Mouse (Mus musculus): ENCODE measurements around the gene Phf10. TPM values are rescaled to one million over a fixed set of nuclear protein-coding genes. Genes with fewer than 3 reads are reported as not detected.
"Not testable (repeated sequence)": the region's sequence is repeated elsewhere in the genome, so short reads cannot be mapped to it uniquely, and the experiment has no call there.

The Phf10 gene
- polyA plus RNA-seq, 1 experiment from 2014 or later = 40.6 TPM

GRCm38 (mm10) chr17:14935841-14936605 lies 25.1 kb downstream of the Phf10 start:
- no peaks in the 10 kb centered on the region for H3K36me3 ChIP-seq (replicated peaks; ENCODE audit: insufficient read depth, low read length)
- DNase-seq (no peak), ATAC-seq (no peak)
- no peak overlapping the region for H3K4me3 ChIP-seq (ENCODE audit: low read depth, low read length)
- no peak overlapping the region for H3K27ac ChIP-seq (ENCODE audit: low read depth)
- TF ChIP-seq CTCF (IDR thresholded peaks at IDR 0.05; ENCODE audit: low read depth) (no peak), EP300 (IDR thresholded peaks at IDR 0.05; ENCODE audit: low read depth) (no peak)
- H3K4me2 ChIP-seq (ENCODE audit: low read depth, low read length) = no peak overlapping the region
- no peaks in the 10 kb centered on the region for H3K9me3 ChIP-seq (ENCODE audit: low read length)
- WGBS (ENCODE audit: insufficient replicate concordance) = 58% methylated on average over 5 of the region's 5 CpGs
- no peak overlapping the region for H3K9ac ChIP-seq (replicated peaks)
- no peaks in the 10 kb centered on the region for H3K27me3 ChIP-seq (ENCODE audit: insufficient read depth, low read length)
- no peaks in the 10 kb centered on the region for H3K4me1 ChIP-seq (ENCODE audit: insufficient read depth)

GRCm38 (mm10) chr17:14935280-14935679 lies 25.8 kb downstream of the Phf10 start:
- H3K4me3 ChIP-seq (ENCODE audit: low read depth, low read length); H3K4me1 ChIP-seq (ENCODE audit: insufficient read depth); H3K9ac ChIP-seq (replicated peaks); H3K27ac ChIP-seq (ENCODE audit: low read depth); ATAC-seq; H3K36me3 ChIP-seq (replicated peaks; ENCODE audit: insufficient read depth, low read length); DNase-seq; H3K4me2 ChIP-seq (ENCODE audit: low read depth, low read length); H3K9me3 ChIP-seq (ENCODE audit: low read length); H3K27me3 ChIP-seq (ENCODE audit: insufficient read depth, low read length): not testable (repeated sequence)
- 73% methylated on average over 12 of the region's 14 CpGs for WGBS (ENCODE audit: insufficient replicate concordance)

- no peak overlapping the region for H3K27ac ChIP-seq (ENCODE audit: low read depth)
- H3K36me3 ChIP-seq (replicated peaks; ENCODE audit: insufficient read depth, low read length) = no peaks in the 10 kb centered on the region
- H3K4me1 ChIP-seq (ENCODE audit: insufficient read depth) = no peaks in the 10 kb centered on the region
- DNase-seq (no peak), ATAC-seq (no peak)
- no peaks in the 10 kb centered on the region for H3K9me3 ChIP-seq (ENCODE audit: low read length)
- no peak overlapping the region for H3K4me2 ChIP-seq (ENCODE audit: low read depth, low read length)
- H3K4me3 ChIP-seq (ENCODE audit: low read depth, low read length) = no peak overlapping the region
- H3K9ac ChIP-seq (replicated peaks) = no peak overlapping the region
- WGBS (ENCODE audit: insufficient replicate concordance) = 58% methylated on average over 5 of the region's 5 CpGs
- no peaks in the 10 kb centered on the region for H3K27me3 ChIP-seq (ENCODE audit: insufficient read depth, low read length)
- no peak for TF ChIP-seq EP300 (IDR thresholded peaks at IDR 0.05; ENCODE audit: low read depth)
- TF ChIP-seq CTCF (IDR thresholded peaks at IDR 0.05; ENCODE audit: low read depth) = no peak
Observed at GRCm38 (mm10) chr17:14931469-14931868, 29.6 kb downstream of the Phf10 start.

GRCm38 (mm10) chr17:14930697-14931096 lies 30.4 kb downstream of the Phf10 start:
- Histone ChIP-seq H3K9ac (replicated peaks) (no peak overlapping the region), H3K4me3 (ENCODE audit: low read depth, low read length) (no peak overlapping the region), H3K4me2 (ENCODE audit: low read depth, low read length) (no peak overlapping the region), H3K36me3 (replicated peaks; ENCODE audit: insufficient read depth, low read length) (no peaks in the 10 kb centered on the region), H3K27me3 (ENCODE audit: insufficient read depth, low read length) (no peaks in the 10 kb centered on the region), H3K9me3 (ENCODE audit: low read length) (no peaks in the 10 kb centered on the region), H3K4me1 (ENCODE audit: insufficient read depth) (no peaks in the 10 kb centered on the region), H3K27ac (ENCODE audit: low read depth) (no peak overlapping the region)
- TF ChIP-seq EP300 (IDR thresholded peaks at IDR 0.05; ENCODE audit: low read depth) (no peak), CTCF (IDR thresholded peaks at IDR 0.05; ENCODE audit: low read depth) (no peak)
- 31% methylated on average over 7 of the region's 7 CpGs for WGBS (ENCODE audit: insufficient replicate concordance)
- DNase-seq = no peak
- ATAC-seq = no peak

GRCm38 (mm10) chr17:14928631-14929030 lies 32.4 kb downstream of the Phf10 start:
- DNase-seq = no peak
- 66% methylated on average over 5 of the region's 5 CpGs for WGBS (ENCODE audit: insufficient replicate concordance)
- ATAC-seq = no peak

GRCm38 (mm10) chr17:14927644-14928218 lies 33.3 kb downstream of the Phf10 start:
- Histone ChIP-seq H3K4me2 (ENCODE audit: low read depth, low read length) (no peak overlapping the region), H3K4me3 (ENCODE audit: low read depth, low read length) (no peak overlapping the region), H3K36me3 (replicated peaks; ENCODE audit: insufficient read depth, low read length) (no peaks in the 10 kb centered on the region), H3K4me1 (ENCODE audit: insufficient read depth) (no peaks in the 10 kb centered on the region), H3K9ac (replicated peaks) (no peak overlapping the region), H3K27ac (ENCODE audit: low read depth) (no peak overlapping the region), H3K9me3 (ENCODE audit: low read length) (no peaks in the 10 kb centered on the region), H3K27me3 (ENCODE audit: insufficient read depth, low read length) (no peaks in the 10 kb centered on the region)
- 75% methylated on average over 8 of the region's 8 CpGs for WGBS (ENCODE audit: insufficient replicate concordance)
- ATAC-seq (no peak), DNase-seq (no peak)
- TF ChIP-seq CTCF (IDR thresholded peaks at IDR 0.05; ENCODE audit: low read depth) = no peak
- no peak for TF ChIP-seq EP300 (IDR thresholded peaks at IDR 0.05; ENCODE audit: low read depth)

More at GRCm38 (mm10) chr17:14928631-14929030, 32.4 kb downstream of the Phf10 start:
- no peaks in the 10 kb centered on the region for H3K4me1 ChIP-seq (ENCODE audit: insufficient read depth)
- H3K4me2 ChIP-seq (ENCODE audit: low read depth, low read length) = no peak overlapping the region
- no peak for TF ChIP-seq CTCF (IDR thresholded peaks at IDR 0.05; ENCODE audit: low read depth)
- TF ChIP-seq EP300 (IDR thresholded peaks at IDR 0.05; ENCODE audit: low read depth) = no peak
- H3K36me3 ChIP-seq (replicated peaks; ENCODE audit: insufficient read depth, low read length) = no peaks in the 10 kb centered on the region
- H3K9me3 ChIP-seq (ENCODE audit: low read length) = no peaks in the 10 kb centered on the region
- H3K4me3 ChIP-seq (ENCODE audit: low read depth, low read length) = no peak overlapping the region
- no peaks in the 10 kb centered on the region for H3K27me3 ChIP-seq (ENCODE audit: insufficient read depth, low read length)
- H3K27ac ChIP-seq (ENCODE audit: low read depth) = no peak overlapping the region
- no peak overlapping the region for H3K9ac ChIP-seq (replicated peaks)
